Mouse (Mus musculus) gastrocnemius, adult 8-10 months (tissue): Measurements from ENCODE around the gene Rgl2. TPM values are rescaled to one million over a fixed set of nuclear protein-coding genes. Genes with fewer than 3 reads are reported as not detected.
A peak's percentile ranks its signal among the peaks of the same experiment; 100 is the strongest.
"Not testable (repeated sequence)": the region's sequence is repeated elsewhere in the genome, so short reads cannot be mapped to it uniquely, and the experiment has no call there.

ENCODE experiments used
- DNase-seq, 2 experiments: peaks; one replicate each; pipeline ENCODE4 v3.0.0; 2022; ENCODE audit warnings: low spot score in 2 of 2
- total RNA-seq, 4 experiments: library from RNA; stranded (reverse); gene quantifications; 2 replicates each; pipeline ENCODE4 v1.2.4; 2022

Rgl2 gene
- total RNA-seq, 4 experiments from 2014 or later, result 20.3 to 26.3 (median 23.6) TPM

- DNase-seq, result no peak
Measured at GRCm38 (mm10) chr17:33948090-33948904, 19.0 kb downstream of the Rgl2 start.

- DNase-seq, result no peak
Measured at GRCm38 (mm10) chr17:33948905-33949537, 19.7 kb downstream of the Rgl2 start.

GRCm38 (mm10) chr17:33950131-33950625 lies 20.8 kb downstream of the Rgl2 start:
- DNase-seq, result no peak

GRCm38 (mm10) chr17:33951021-33951946 lies 21.9 kb downstream of the Rgl2 start, which contains the start of gene B3galt4:
Gene B3galt4, minus strand, starts transcription at chr17:33951488.
- peak; percentile 36 to 45 for DNase-seq

- DNase-seq, result not testable (repeated sequence)
Measured at GRCm38 (mm10) chr17:33952015-33952414, 22.7 kb downstream of the Rgl2 start.

GRCm38 (mm10) chr17:33952879-33953278 lies 23.5 kb downstream of the Rgl2 start:
- no peak for DNase-seq

- no peak for DNase-seq
Measured at GRCm38 (mm10) chr17:33953310-33953709, 24.0 kb downstream of the Rgl2 start.

GRCm38 (mm10) chr17:33953961-33954565 lies 24.7 kb downstream of the Rgl2 start:
- DNase-seq, result no peak

GRCm38 (mm10) chr17:33954646-33955554 lies 25.6 kb downstream of the Rgl2 start:
- DNase-seq, result no peak

- DNase-seq, result peak; percentile 93 to 95
Measured at GRCm38 (mm10) chr17:33955555-33956214, 26.3 kb downstream of the Rgl2 start, which contains the start of the genes Vps52 and Rps18. Gene Vps52, plus strand, starts transcription at chr17:33955812. Gene Rps18, minus strand, starts transcription at chr17:33956001.

GRCm38 (mm10) chr17:33956336-33956735 lies 27.0 kb downstream of the Rgl2 start:
- DNase-seq, result no peak

- DNase-seq, result no peak
Measured at GRCm38 (mm10) chr17:33957493-33957892, 28.1 kb downstream of the Rgl2 start.

- no peak for DNase-seq
Measured at GRCm38 (mm10) chr17:33958451-33958850, 29.1 kb downstream of the Rgl2 start.

- no peak for DNase-seq
Measured at GRCm38 (mm10) chr17:33959135-33959534, 29.8 kb downstream of the Rgl2 start.

- DNase-seq, result no peak
Measured at GRCm38 (mm10) chr17:33959948-33960347, 30.6 kb downstream of the Rgl2 start.

- no peak for DNase-seq
Measured at GRCm38 (mm10) chr17:33962876-33963275, 33.5 kb downstream of the Rgl2 start.

- no peak for DNase-seq
Measured at GRCm38 (mm10) chr17:33965082-33965845, 35.9 kb downstream of the Rgl2 start.

- no peak for DNase-seq
Measured at GRCm38 (mm10) chr17:33965846-33966550, 36.7 kb downstream of the Rgl2 start.
